Mouse (Mus musculus) forebrain, embryonic 12.5 days (tissue): ENCODE data around the gene Rhpn2. TPM values are rescaled to one million over a fixed set of nuclear protein-coding genes. Genes with fewer than 3 reads are reported as not detected.
"Not testable (repeated sequence)": the region's sequence is repeated elsewhere in the genome, so short reads cannot be mapped to it uniquely, and the experiment has no call there.

Experiments
- ATAC-seq: fragments of 200-750 bp; cut with Nextera tagmentation; 2 replicates; pipeline ENCODE4 v1.8.0; 2017; ENCODE audit warnings: moderate TSS enrichment; ENCODE audit not compliant: low FRiP score
- H3K27ac ChIP-seq: fragments of 300-500 bp; sonication (generic); 2 replicates; pipeline ENCODE4 v1.5.1; 2016; ENCODE audit warnings: mild to moderate bottlenecking
- H3K27me3 ChIP-seq: fragments of 300-500 bp; sonication (generic); 2 replicates; pipeline ENCODE4 v1.6.1; 2016; ENCODE audit warnings: mild to moderate bottlenecking
- H3K36me3 ChIP-seq: fragments of 300-500 bp; sonication (generic); replicated peaks from 2 replicates; pipeline ENCODE4 v1.6.1; 2016; ENCODE audit warnings: mild to moderate bottlenecking
- H3K4me1 ChIP-seq: fragments of 300-500 bp; sonication (generic); 2 replicates; pipeline ENCODE4 v1.6.1; 2016
- H3K4me2 ChIP-seq: fragments of 300-500 bp; sonication (generic); 2 replicates; pipeline ENCODE4 v1.6.1; 2016; ENCODE audit warnings: mild to moderate bottlenecking, moderate library complexity
- H3K4me3 ChIP-seq: fragments of 300-500 bp; sonication (generic); replicated peaks from 2 replicates; pipeline ENCODE4 v1.5.1; 2016; ENCODE audit warnings: mild to moderate bottlenecking
- H3K9ac ChIP-seq: fragments of 300-500 bp; sonication (generic); 2 replicates; pipeline ENCODE4 v1.6.1; 2016; ENCODE audit warnings: mild to moderate bottlenecking
- H3K9me3 ChIP-seq: fragments of 300-500 bp; sonication (generic); 2 replicates; pipeline ENCODE4 v1.6.1; 2016
- WGBS: fragments of 180-500 bp; shearing (Covaris S2); methylation state at CpG from one replicate; pipeline ENCODE4 v1.1.7; 2016; 5-methylcytosine and 5-hydroxymethylcytosine counted together
- polyA plus RNA-seq: library from polyadenylated mRNA; unstranded; fragments of >200 nt; fragmentation: Nextera tagmentation; extraction: Ambion mirVana; gene quantifications from 2 replicates; pipeline ENCODE4 v1.2.1, GENCODE M21; 2016

Gene Rhpn2
- polyA plus RNA-seq: 1.9 and 2.2 TPM in 2 replicates

GRCm38 (mm10) chr7:35333692-35334526 is at the start of gene Rhpn2:
Gene Rhpn2 (plus strand): TSS chr7:35334170.
- peaks cover 45% of the 10 kb centered on the region for H3K27me3 ChIP-seq
- H3K27ac ChIP-seq: 0 out of 2 replicates have a peak within 1 kb of the TSS, but pooled peaks have one; percentile 15

GRCm38 (mm10) chr7:35293464-35293863 is 40.5 kb upstream of the Rhpn2 start:
- no peak overlapping the region for H3K9ac ChIP-seq
- WGBS: 91% methylated on average over 13 of the region's 13 CpGs
- H3K27ac ChIP-seq: no peak overlapping the region
- H3K4me3 ChIP-seq: no peak overlapping the region
- H3K4me1 ChIP-seq: no peaks in the 10 kb centered on the region
- H3K9me3 ChIP-seq: no peaks in the 10 kb centered on the region
- ATAC-seq: no peak
- no peak overlapping the region for H3K4me2 ChIP-seq
- no peaks in the 10 kb centered on the region for H3K27me3 ChIP-seq
- H3K36me3 ChIP-seq: peaks cover 83% of the 10 kb centered on the region

More at GRCm38 (mm10) chr7:35333692-35334526, at the start of gene Rhpn2:
- Histone ChIP-seq H3K4me3 (peak within 1 kb of the TSS; percentile 58), H3K9ac (peak within 1 kb of the TSS; percentile 59), H3K4me2 (peak within 1 kb of the TSS; percentile 99), H3K4me1 (peaks cover 18% of the 10 kb centered on the region), H3K36me3 (no peaks in the 10 kb centered on the region), H3K9me3 (no peaks in the 10 kb centered on the region)
- under 1% methylated on average over 52 of the region's 52 CpGs for WGBS
- ATAC-seq: peak; percentile 97

GRCm38 (mm10) chr7:35295631-35296030 is 38.3 kb upstream of the Rhpn2 start:
- Histone ChIP-seq H3K27me3 (no peaks in the 10 kb centered on the region), H3K9ac (no peak overlapping the region), H3K4me2 (no peak overlapping the region), H3K4me3 (no peak overlapping the region), H3K9me3 (no peaks in the 10 kb centered on the region), H3K4me1 (no peaks in the 10 kb centered on the region), H3K36me3 (peaks cover 78% of the 10 kb centered on the region), H3K27ac (no peak overlapping the region)
- ATAC-seq: no peak
- 99% methylated on average over 2 of the region's 2 CpGs for WGBS

GRCm38 (mm10) chr7:35297886-35298285 is 36.1 kb upstream of the Rhpn2 start:
- no peak for ATAC-seq
- Histone ChIP-seq H3K27ac (no peak overlapping the region), H3K9ac (no peak overlapping the region), H3K4me3 (no peak overlapping the region), H3K27me3 (no peaks in the 10 kb centered on the region), H3K4me2 (no peak overlapping the region), H3K4me1 (no peaks in the 10 kb centered on the region), H3K36me3 (peaks cover 78% of the 10 kb centered on the region), H3K9me3 (no peaks in the 10 kb centered on the region)
- WGBS: 93% methylated on average over 5 of the region's 5 CpGs

GRCm38 (mm10) chr7:35299656-35300055 is 34.3 kb upstream of the Rhpn2 start:
- Histone ChIP-seq H3K36me3 (peaks cover 73% of the 10 kb centered on the region), H3K27ac (no peak overlapping the region)
- WGBS: 79% methylated on average over 8 of the region's 8 CpGs

GRCm38 (mm10) chr7:35300792-35301191 is 33.2 kb upstream of the Rhpn2 start:
- Histone ChIP-seq H3K4me2 (no peak overlapping the region), H3K9me3 (no peaks in the 10 kb centered on the region), H3K27me3 (no peaks in the 10 kb centered on the region), H3K36me3 (peaks cover 73% of the 10 kb centered on the region), H3K4me3 (no peak overlapping the region), H3K4me1 (no peaks in the 10 kb centered on the region), H3K9ac (no peak overlapping the region), H3K27ac (no peak overlapping the region)
- no peak for ATAC-seq

More at GRCm38 (mm10) chr7:35299656-35300055, 34.3 kb upstream of the Rhpn2 start:
- Histone ChIP-seq H3K4me3 (no peak overlapping the region), H3K4me2 (no peak overlapping the region), H3K9ac (no peak overlapping the region), H3K9me3 (no peaks in the 10 kb centered on the region), H3K27me3 (no peaks in the 10 kb centered on the region), H3K4me1 (no peaks in the 10 kb centered on the region)
- ATAC-seq: no peak

- Histone ChIP-seq H3K4me1 (0 out of 2 replicates have a peak, but pooled peaks cover 3% of the 10 kb centered on the region), H3K27ac (no peak overlapping the region), H3K36me3 (peaks cover 29% of the 10 kb centered on the region), H3K9ac (no peak overlapping the region), H3K27me3 (no peaks in the 10 kb centered on the region), H3K4me2 (no peak overlapping the region), H3K4me3 (no peak overlapping the region), H3K9me3 (no peaks in the 10 kb centered on the region)
- ATAC-seq: no peak
- WGBS: 93% methylated on average over 3 of the region's 3 CpGs
These were observed 22.8 kb upstream of the Rhpn2 start for GRCm38 (mm10) chr7:35311214-35311613.

GRCm38 (mm10) chr7:35314156-35314555 is 19.8 kb upstream of the Rhpn2 start:
- H3K9ac ChIP-seq: no peak overlapping the region
- ATAC-seq: no peak
- no peak overlapping the region for H3K4me2 ChIP-seq
- H3K27ac ChIP-seq: no peak overlapping the region
- peaks cover 12% of the 10 kb centered on the region for H3K4me1 ChIP-seq
- H3K27me3 ChIP-seq: no peaks in the 10 kb centered on the region
- H3K36me3 ChIP-seq: peaks cover 14% of the 10 kb centered on the region
- H3K9me3 ChIP-seq: no peaks in the 10 kb centered on the region
- no peak overlapping the region for H3K4me3 ChIP-seq

- H3K36me3 ChIP-seq: no peaks in the 10 kb centered on the region
- H3K4me1 ChIP-seq: peaks cover 21% of the 10 kb centered on the region
- H3K9me3 ChIP-seq: no peaks in the 10 kb centered on the region
- 2% methylated on average over 39 of the region's 39 CpGs for WGBS
- H3K9ac ChIP-seq: peak within 1 kb of the TSS; percentile 80
- peak within 1 kb of the TSS; percentile 56; the same call in 1 of the 2 replicates for H3K27ac ChIP-seq
- ATAC-seq: peak; percentile 84
- peak within 1 kb of the TSS; percentile 74 for H3K4me3 ChIP-seq
- no peaks in the 10 kb centered on the region for H3K27me3 ChIP-seq
- H3K4me2 ChIP-seq: peak within 1 kb of the TSS; percentile 76
These were observed 16.0 kb upstream of the Rhpn2 start, which contains the start of gene Gpatch1 for GRCm38 (mm10) chr7:35317729-35318609. Gene Gpatch1 (minus strand): TSS chr7:35318440.

GRCm38 (mm10) chr7:35319221-35319620 is 14.7 kb upstream of the Rhpn2 start:
- not testable (repeated sequence) for H3K9ac ChIP-seq, H3K4me2 ChIP-seq, H3K27me3 ChIP-seq, H3K27ac ChIP-seq, ATAC-seq, H3K9me3 ChIP-seq, H3K4me3 ChIP-seq, H3K36me3 ChIP-seq
- peaks cover 21% of the 10 kb centered on the region for H3K4me1 ChIP-seq
- 81% methylated on average over 3 of the region's 3 CpGs for WGBS

- no peak for ATAC-seq
- Histone ChIP-seq H3K9me3 (no peaks in the 10 kb centered on the region), H3K9ac (no peak overlapping the region), H3K36me3 (no peaks in the 10 kb centered on the region), H3K27me3 (no peaks in the 10 kb centered on the region), H3K4me2 (no peak overlapping the region), H3K4me3 (no peak overlapping the region), H3K4me1 (peaks cover 21% of the 10 kb centered on the region), H3K27ac (no peak overlapping the region)
- WGBS: 72% methylated on average over 4 of the region's 4 CpGs
These were observed 14.2 kb upstream of the Rhpn2 start for GRCm38 (mm10) chr7:35319755-35320154.

- Histone ChIP-seq H3K9me3 (no peaks in the 10 kb centered on the region), H3K27me3 (no peaks in the 10 kb centered on the region), H3K4me3 (no peak overlapping the region), H3K4me1 (peaks cover 19% of the 10 kb centered on the region), H3K36me3 (no peaks in the 10 kb centered on the region), H3K4me2 (no peak overlapping the region), H3K27ac (no peak overlapping the region), H3K9ac (no peak overlapping the region)
- ATAC-seq: no peak
- whole genome bisulfite sequencing: 49% methylated on average over 3 of the region's 3 CpGs
These were observed 11.8 kb upstream of the Rhpn2 start for GRCm38 (mm10) chr7:35322161-35322560.
